Mouse (Mus musculus): Measurements from ENCODE around the gene Zfp629. TPM values are rescaled to one million over a fixed set of nuclear protein-coding genes. Genes with fewer than 3 reads are reported as not detected.
A peak's percentile ranks its signal among the peaks of the same experiment; 100 is the strongest.

Gene Zfp629
- total and polyA plus RNA-seq, 3 experiments: 14.0 to 21.2 (median 16.3) TPM

DNA sequence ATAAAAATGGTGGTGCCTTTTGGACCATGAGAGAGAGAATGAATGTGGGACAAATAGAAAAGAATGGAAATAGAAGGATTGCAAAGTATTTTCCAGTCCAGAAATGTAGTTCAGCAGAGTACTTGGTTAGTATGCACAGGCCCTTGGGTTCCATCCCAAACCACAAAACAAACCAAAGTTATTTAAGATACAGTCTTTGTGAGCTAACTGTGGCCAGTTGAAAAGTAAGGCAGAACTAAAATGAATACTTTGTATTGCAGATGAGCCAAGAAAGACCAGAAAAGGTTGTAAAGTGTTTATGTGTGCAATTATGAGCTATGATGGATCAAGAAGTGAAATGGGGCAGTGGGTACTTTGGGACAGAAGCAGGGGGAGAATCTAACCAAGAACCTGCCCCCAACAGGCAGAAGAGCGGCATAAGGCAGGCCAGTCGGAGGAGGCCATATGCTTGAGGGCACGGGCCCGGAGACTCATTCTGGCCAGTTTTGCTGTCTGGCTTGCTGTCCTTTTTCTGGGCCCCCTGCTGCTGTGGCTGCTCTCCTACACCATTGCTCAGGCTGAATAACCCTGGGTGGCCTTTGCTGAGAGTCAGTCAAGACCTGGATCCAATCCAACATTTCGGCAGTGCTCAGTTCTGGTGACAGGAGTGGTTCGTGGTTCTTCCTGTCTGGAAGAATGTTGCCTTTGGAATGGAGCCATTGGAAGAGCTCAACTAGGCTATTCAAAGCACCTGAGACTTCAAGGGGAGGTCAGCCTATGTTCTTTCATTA is 51.0 kb downstream of the Zfp629 start:
- DNase-seq: peak; percentile 69

DNA sequence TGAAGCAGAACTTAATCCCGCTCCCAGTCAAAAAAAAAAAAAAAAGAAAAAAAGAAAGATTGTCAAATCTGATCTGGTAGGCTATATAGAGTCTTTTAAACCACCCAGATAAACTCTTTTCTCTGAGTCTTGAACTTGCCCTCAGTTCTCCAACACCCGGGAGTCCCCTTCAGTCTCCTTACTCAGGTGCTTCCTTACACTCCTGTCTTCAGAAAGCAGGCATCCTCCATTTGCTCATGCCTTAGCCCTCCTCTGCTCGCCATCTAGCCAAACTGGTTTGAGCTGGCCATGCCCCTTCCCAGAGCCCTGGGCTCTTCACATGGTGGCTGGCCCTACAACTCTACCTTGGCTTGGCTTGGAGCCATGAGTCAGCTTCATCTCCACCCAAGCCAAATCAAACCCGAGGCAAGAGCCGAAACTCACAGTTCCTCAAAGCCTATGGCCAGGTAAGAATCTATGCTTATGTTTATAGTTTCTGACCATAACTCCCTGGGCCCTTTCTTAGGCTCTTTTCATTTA is 54.2 kb downstream of the Zfp629 start, which contains the start of gene Tmem265:
Tmem265 (plus strand) TSS at position 51 of the 519 bp plus-strand sequence.
- no peak for DNase-seq

DNA sequence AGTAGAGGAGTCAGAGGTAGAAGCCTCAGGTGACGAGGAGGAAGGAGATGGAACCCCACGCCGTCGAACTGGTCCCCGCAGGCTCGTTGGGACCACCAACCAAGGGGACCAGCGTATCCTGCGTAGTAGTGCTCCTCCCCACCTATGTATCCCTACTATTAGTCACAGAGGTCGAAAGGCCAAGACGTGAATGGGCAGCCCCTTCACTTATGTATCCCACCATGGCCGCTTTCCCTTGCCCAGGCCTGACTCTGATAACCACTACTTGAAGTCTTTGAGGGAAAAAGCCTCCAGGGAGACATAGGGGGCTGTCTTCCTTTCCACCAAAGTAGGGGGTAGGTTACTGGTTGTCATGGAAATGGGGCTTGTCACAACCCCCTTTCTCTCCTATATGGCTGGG is 55.0 kb downstream of the Zfp629 start:
- DNase-seq: no peak

Other genes starting within 250 kb of the Zfp629 start
- gene Zfp747, start 239.7 kb downstream of the Zfp629 start, total RNA-seq (2021): 10 to 100 TPM in 1 of 2 experiments, 1 to 10 TPM in 1; 8.0 to 11.2 TPM
- 4.4 and 6.7 TPM in 2 replicates for gene Zfp747, start 239.7 kb downstream of the Zfp629 start, polyA plus RNA-seq (2012; rRNA removed)
- 1 to 10 TPM; 4.4 to 6.3 TPM for gene 9130019O22Rik, start 228.6 kb downstream of the Zfp629 start, total RNA-seq (2021)
- 2.5 and 3.3 TPM in 2 replicates for gene 9130019O22Rik, start 228.6 kb downstream of the Zfp629 start, polyA plus RNA-seq (2012; rRNA removed)
- 10 to 100 TPM in 1 of 2 experiments, 1 to 10 TPM in 1; 7.1 to 10.3 TPM for gene E430018J23Rik, start 222.2 kb downstream of the Zfp629 start, total RNA-seq (2021)
- gene E430018J23Rik, start 222.2 kb downstream of the Zfp629 start, polyA plus RNA-seq (2012; rRNA removed): 8.9 and 10.0 TPM in 2 replicates
- gene Zfp764, start 209.0 kb downstream of the Zfp629 start, total RNA-seq (2021): 1 to 10 TPM; 5.0 to 8.1 TPM
- 4.1 and 4.5 TPM in 2 replicates for gene Zfp764, start 209.0 kb downstream of the Zfp629 start, polyA plus RNA-seq (2012; rRNA removed)
- gene Zfp688, start 193.7 kb downstream of the Zfp629 start, total RNA-seq (2021): 10 to 100 TPM; 13.3 to 15.3 TPM
- gene Zfp688, start 193.7 kb downstream of the Zfp629 start, polyA plus RNA-seq (2012; rRNA removed): 30.2 and 33.8 TPM in 2 replicates
- 1 to 10 TPM; 3.9 to 4.6 TPM for gene Zfp689, start 166.6 kb downstream of the Zfp629 start, total RNA-seq (2021)
- gene Zfp689, start 166.6 kb downstream of the Zfp629 start, polyA plus RNA-seq (2012; rRNA removed): 7.0 and 7.1 TPM in 2 replicates
- gene Prr14, start 156.2 kb downstream of the Zfp629 start, total RNA-seq (2021): 10 to 100 TPM; 49.0 to 56.8 TPM
- gene Prr14, start 156.2 kb downstream of the Zfp629 start, polyA plus RNA-seq (2012; rRNA removed): 73.2 and 87.0 TPM in 2 replicates
- 10 to 100 TPM; 54.8 to 90.7 TPM for gene Fbrs, start 136.6 kb downstream of the Zfp629 start, total RNA-seq (2021)
- 46.0 and 57.8 TPM in 2 replicates for gene Fbrs, start 136.6 kb downstream of the Zfp629 start, polyA plus RNA-seq (2012; rRNA removed)
- gene Srcap, start 103.8 kb downstream of the Zfp629 start, total RNA-seq (2021): 10 to 100 TPM; 68.6 to 90.2 TPM
- 29.3 and 41.2 TPM in 2 replicates for gene Srcap, start 103.8 kb downstream of the Zfp629 start, polyA plus RNA-seq (2012; rRNA removed)
- gene Gm42715, start 96.2 kb downstream of the Zfp629 start, total RNA-seq (2021): 10 to 100 TPM; 19.1 to 19.7 TPM
- 4.0 and 6.7 TPM in 2 replicates for gene Gm42715, start 96.2 kb downstream of the Zfp629 start, polyA plus RNA-seq (2012; rRNA removed)
- not detected for gene Tmem265, start 54.4 kb downstream of the Zfp629 start, total RNA-seq (2021)
- gene Tmem265, start 54.4 kb downstream of the Zfp629 start, polyA plus RNA-seq (2012; rRNA removed): 0.39 and 2.5 TPM in 2 replicates
- gene Phkg2, start 42.5 kb downstream of the Zfp629 start, total RNA-seq (2021): 10 to 100 TPM; 37.3 to 44.4 TPM
- 48.3 and 53.2 TPM in 2 replicates for gene Phkg2, start 42.5 kb downstream of the Zfp629 start, polyA plus RNA-seq (2012; rRNA removed)
- 10 to 100 TPM in 1 of 2 experiments, 1 to 10 TPM in 1; 7.6 to 11.4 TPM for gene Ccdc189, start 27.2 kb downstream of the Zfp629 start, total RNA-seq (2021)
- 4.8 and 6.1 TPM in 2 replicates for gene Ccdc189, start 27.2 kb downstream of the Zfp629 start, polyA plus RNA-seq (2012; rRNA removed)
- 10 to 100 TPM; 54.9 to 55.7 TPM for gene Rnf40, start 27.0 kb downstream of the Zfp629 start, total RNA-seq (2021)
- 19.3 and 23.3 TPM in 2 replicates for gene Rnf40, start 27.0 kb downstream of the Zfp629 start, polyA plus RNA-seq (2012; rRNA removed)
- 10 to 100 TPM; 70.9 to 86.0 TPM for gene Bcl7c, start 93.1 kb upstream of the Zfp629 start, total RNA-seq (2021)
- 70.5 and 78.0 TPM in 2 replicates for gene Bcl7c, start 93.1 kb upstream of the Zfp629 start, polyA plus RNA-seq (2012; rRNA removed)
- 1 to 10 TPM; 3.3 to 3.7 TPM for gene Ctf1, start 96.9 kb upstream of the Zfp629 start, total RNA-seq (2021)
- gene Ctf1, start 96.9 kb upstream of the Zfp629 start, polyA plus RNA-seq (2012; rRNA removed): 18.9 and 22.1 TPM in 2 replicates
- gene Ctf2, start 116.4 kb upstream of the Zfp629 start, total RNA-seq (2021): not detected
- gene Ctf2, start 116.4 kb upstream of the Zfp629 start, polyA plus RNA-seq (2012; rRNA removed): not detected in 2 replicates
- 10 to 100 TPM in 1 of 2 experiments, 1 to 10 TPM in 1; 9.5 to 11.6 TPM for gene Fbxl19, start 128.7 kb upstream of the Zfp629 start, total RNA-seq (2021)
- 34.5 and 42.6 TPM in 2 replicates for gene Fbxl19, start 128.7 kb upstream of the Zfp629 start, polyA plus RNA-seq (2012; rRNA removed)
- gene Orai3, start 154.0 kb upstream of the Zfp629 start, total RNA-seq (2021): 10 to 100 TPM; 28.3 to 32.8 TPM
- 90.6 and 94.8 TPM in 2 replicates for gene Orai3, start 154.0 kb upstream of the Zfp629 start, polyA plus RNA-seq (2012; rRNA removed)
- 10 to 100 TPM; 36.0 to 42.6 TPM for gene Setd1a, start 160.9 kb upstream of the Zfp629 start, total RNA-seq (2021)
- gene Setd1a, start 160.9 kb upstream of the Zfp629 start, polyA plus RNA-seq (2012; rRNA removed): 12.6 and 15.9 TPM in 2 replicates
- 1 to 10 TPM; 2.2 to 4.6 TPM for gene Gm49388, start 169.8 kb upstream of the Zfp629 start, total RNA-seq (2021)
- not detected in 2 replicates for gene Gm49388, start 169.8 kb upstream of the Zfp629 start, polyA plus RNA-seq (2012; rRNA removed)
- 10 to 100 TPM; 45.5 to 46.2 TPM for gene Hsd3b7, start 184.8 kb upstream of the Zfp629 start, total RNA-seq (2021)
- 83.9 and 86.5 TPM in 2 replicates for gene Hsd3b7, start 184.8 kb upstream of the Zfp629 start, polyA plus RNA-seq (2012; rRNA removed)
- gene Stx4a, start 208.5 kb upstream of the Zfp629 start, total RNA-seq (2021): 100 to 1,000 TPM in 1 of 2 experiments, 10 to 100 TPM in 1; 79.6 to 102 TPM
- gene Stx4a, start 208.5 kb upstream of the Zfp629 start, polyA plus RNA-seq (2012; rRNA removed): 52.2 and 54.0 TPM in 2 replicates
- 1 to 10 TPM; 5.0 to 6.9 TPM for gene Stx1b, start 208.8 kb upstream of the Zfp629 start, total RNA-seq (2021)
- 8.5 and 11.4 TPM in 2 replicates for gene Stx1b, start 208.8 kb upstream of the Zfp629 start, polyA plus RNA-seq (2012; rRNA removed)

All from adrenal gland, adult 2 months (tissue).